Mouse (Mus musculus): ENCODE data around the gene Plekhf1. TPM values are rescaled to one million over a fixed set of nuclear protein-coding genes. Genes with fewer than 3 reads are reported as not detected.

Plekhf1 gene
- total RNA-seq (2021) = 1 to 10 TPM; 2.4 to 4.3 TPM

DNA sequence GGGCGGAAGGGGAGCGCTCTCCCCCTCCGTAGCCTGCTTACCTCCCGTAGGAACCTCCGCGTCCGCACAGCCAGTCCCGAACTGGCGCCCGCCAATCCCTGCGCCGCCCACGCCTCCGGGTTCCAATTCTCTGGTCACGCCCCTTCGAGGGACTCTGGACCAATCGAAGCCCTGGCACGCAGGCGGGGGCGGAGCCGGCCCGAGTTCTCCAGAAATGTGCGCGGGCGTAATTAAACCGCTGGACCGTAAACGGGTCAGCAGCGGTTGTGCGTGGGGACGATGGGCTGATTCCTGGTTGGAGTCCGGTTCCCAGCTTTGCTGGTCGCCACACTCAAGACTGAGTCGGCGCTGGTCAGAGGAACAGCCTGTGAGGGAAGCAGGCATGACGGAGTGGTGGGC is at the start of gene Plekhf1:
Gene Plekhf1 (minus strand): TSS at position 117 of the 399 bp plus-strand sequence.
- DNase-seq = peak; percentile 77 to 80

DNA sequence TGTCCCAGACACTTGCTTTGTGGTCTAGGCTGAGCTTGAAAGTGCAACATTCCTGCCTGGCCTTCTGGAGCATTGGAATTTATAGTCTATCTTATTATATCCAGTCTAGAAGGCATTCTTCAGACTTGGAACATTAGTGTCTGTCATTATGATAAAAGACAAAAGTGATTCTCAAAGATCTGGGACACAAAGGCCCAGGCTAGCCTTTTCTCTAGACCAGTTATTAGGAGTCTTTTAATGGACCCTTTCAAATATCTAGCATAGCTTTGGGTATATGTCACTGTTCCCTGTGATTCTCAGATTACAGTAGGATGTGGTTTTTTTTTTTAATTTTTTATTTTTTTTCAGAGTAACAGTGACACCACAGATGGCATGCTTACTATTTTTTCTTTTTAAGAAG is 44.7 kb upstream of the Plekhf1 start:
- no peak for DNase-seq

- DNase-seq = no peak
Observed at GRCm38 (mm10) chr7:38271859-38272258, 44.0 kb upstream of the Plekhf1 start.

- DNase-seq = no peak
Observed at GRCm38 (mm10) chr7:38271511-38271811, 43.6 kb upstream of the Plekhf1 start.

DNA sequence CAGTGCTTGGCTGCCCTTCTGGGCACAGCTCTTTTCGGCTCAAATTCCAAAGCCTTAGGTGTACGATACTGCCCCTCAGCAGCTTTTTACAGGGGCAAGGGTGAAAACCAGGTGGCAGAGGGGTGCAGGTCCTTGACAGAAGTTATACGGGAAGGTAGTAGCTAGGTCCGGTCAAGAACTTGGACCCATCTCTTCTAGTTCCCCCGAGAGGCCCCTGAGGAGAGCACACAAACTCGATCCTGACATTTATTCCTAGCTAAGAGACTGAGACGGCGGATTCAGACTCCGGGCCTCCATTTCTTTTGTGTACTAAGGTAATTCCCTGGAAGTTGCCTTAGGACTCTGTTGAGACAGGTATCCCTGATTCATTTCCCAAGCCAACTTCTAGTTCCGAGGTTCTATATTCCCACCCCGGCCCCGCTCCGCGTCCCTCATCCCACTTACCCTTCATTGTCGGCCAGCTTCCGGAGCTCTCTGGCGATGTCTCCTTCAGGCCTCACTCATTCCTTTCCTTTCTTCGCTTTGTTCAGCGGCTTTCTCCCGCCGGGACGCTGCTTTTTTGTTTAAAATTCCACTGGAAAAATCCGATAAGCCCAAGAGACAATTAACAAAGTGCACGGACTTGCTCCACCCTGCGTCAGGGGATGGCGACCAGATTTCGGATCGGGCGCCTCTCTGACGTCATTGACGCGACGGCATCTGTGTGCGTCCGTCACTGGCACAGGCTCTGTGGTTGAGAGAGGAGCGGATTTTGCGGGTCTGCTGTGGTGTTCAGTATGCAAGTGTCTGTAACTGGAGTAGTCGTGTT is 43.1 kb upstream of the Plekhf1 start, which contains the start of gene Pop4:
Gene Pop4 (minus strand): TSS at position 721 of the 808 bp plus-strand sequence.
- peak; percentile 91 to 92 for DNase-seq

- DNase-seq = no peak
Observed at GRCm38 (mm10) chr7:38267006-38267680, 39.3 kb upstream of the Plekhf1 start.

GRCm38 (mm10) chr7:38262406-38262805 is 34.6 kb upstream of the Plekhf1 start:
- no peak for DNase-seq

- no peak for DNase-seq
Observed at GRCm38 (mm10) chr7:38259631-38260030, 31.8 kb upstream of the Plekhf1 start.

GRCm38 (mm10) chr7:38253441-38253840 is 25.6 kb upstream of the Plekhf1 start:
- no peak for DNase-seq

DNA sequence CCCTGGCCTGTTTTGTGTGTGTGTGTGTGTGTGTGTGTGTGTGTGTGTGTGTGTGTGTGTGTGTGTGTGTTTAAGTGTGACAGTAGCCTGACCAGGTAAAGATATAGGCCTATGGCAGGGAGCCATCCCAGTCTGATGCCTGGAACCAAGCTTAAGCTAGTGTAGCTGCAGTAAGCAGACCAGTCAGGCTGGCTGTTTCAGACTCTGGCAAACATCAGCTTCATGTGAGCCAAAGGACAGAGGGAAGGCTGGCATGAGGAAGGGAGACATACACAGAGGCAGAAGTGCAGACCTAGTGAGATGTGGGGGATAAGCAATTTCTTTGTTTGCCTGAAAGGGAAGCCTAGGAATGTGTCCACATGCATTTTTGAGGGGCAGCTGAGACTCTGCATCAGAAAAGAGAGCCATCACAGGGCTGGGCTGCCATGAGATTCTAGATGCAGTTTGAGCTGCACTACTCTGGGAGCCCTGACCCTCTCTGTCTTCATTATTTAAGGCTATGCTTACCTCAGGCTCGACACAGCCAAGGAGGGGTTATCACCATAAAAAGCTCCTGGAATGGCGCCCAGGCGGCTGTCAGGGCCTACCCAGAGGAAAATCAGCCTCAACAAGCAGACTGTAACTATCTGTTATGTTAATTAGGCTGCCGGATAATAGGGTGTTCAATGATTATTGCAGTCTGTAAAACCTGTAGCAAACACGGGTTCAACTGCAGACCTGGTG is 23.8 kb upstream of the Plekhf1 start:
- no peak for DNase-seq

GRCm38 (mm10) chr7:38242417-38242816 is 14.6 kb upstream of the Plekhf1 start:
- DNase-seq = no peak

DNA sequence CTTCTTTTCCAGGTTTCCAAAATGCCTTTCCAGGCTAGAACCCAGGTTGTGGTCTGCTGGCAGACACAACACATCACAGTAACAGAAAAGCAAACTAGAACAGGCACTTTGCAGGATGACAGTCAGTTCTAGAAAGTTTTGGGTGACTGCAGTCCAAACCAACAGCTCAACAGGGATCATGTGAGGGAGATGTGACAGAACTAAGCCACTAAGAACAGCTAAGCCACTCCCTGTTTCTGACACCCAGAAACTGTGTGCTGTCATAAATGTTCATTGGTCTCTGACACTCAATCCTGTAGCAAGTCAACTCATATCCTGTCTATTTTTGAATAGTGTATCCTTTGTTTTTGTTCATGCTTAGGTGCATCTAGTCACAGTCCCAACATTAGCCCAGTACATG is 9.3 kb upstream of the Plekhf1 start:
- no peak for DNase-seq

DNA sequence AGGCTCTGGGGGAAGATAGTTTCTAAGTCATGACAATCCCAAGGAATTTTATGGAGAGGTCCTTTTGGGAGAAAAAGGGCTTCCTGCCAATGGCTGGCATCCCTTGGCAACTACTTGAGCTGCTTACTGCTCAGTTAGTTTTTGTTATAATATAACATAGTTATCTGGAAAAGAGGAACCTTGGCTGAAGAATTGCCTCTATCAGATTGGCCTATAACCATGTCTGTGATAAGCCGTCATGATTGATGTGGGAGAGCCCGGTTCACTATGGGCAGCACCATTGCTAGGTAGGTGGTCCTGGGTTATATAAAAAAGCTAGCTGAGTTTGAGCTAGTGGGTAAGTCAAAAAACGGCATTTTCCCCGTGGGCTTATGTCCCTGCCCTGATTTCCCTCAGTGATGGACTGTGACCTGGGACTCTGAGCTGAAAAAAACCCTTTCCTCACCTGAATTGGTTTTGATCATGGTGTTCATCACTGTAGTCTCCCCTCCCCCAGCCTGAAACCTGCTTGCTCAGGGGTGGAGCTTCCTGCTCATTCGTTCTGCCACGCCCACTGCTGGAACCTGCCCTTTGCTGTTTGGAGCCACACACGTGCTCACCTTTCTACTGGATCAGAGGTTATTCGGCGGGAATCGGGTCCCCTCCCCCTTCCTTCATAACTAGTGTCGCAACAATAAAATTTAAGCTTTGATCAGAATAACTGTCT is 8.7 kb upstream of the Plekhf1 start:
- no peak for DNase-seq

DNA sequence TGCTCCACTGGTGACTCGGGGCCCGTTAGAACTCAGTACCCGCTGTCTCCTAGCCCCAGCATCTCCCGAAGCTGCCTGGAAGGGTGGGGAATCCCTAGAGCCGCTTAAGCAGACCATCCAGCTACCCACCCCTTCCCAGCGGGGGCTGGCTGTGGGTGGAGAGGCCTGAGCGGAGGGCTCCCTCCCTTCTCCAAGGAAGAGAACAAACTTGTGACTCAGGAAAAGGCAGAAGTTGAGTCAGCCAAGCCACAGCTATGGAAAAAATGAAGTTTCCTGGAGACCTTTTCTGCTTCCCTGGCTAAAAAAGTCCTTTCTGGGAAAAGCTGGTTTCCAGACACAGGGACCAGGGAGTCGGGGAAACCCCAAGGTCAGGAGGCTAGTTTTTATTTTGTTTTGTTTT is 2.5 kb upstream of the Plekhf1 start:
- no peak for DNase-seq

DNA sequence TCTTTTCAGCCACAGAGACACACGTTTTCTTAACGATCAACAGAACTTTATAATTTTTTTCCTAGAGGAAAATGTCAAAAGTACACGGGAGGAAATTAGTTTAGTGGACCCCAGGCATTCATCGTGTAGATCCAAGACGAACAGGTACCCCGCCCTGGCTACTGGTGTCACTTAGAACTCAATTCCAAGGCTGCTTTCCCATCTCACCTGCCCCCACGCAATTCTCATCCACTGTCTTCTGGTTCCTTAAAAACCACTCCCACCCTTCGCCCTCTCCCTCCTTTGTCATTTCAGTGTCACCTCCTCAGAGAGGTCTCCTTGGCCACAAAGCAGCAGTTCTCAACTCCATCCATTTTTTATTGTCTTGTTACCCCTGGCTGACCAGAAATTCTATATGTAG is 513 bp upstream of the Plekhf1 start:
- DNase-seq = no peak

- peak; percentile 59 to 68 for DNase-seq
Observed at GRCm38 (mm10) chr7:38227181-38227899, 476 bp downstream of the Plekhf1 start.

DNA sequence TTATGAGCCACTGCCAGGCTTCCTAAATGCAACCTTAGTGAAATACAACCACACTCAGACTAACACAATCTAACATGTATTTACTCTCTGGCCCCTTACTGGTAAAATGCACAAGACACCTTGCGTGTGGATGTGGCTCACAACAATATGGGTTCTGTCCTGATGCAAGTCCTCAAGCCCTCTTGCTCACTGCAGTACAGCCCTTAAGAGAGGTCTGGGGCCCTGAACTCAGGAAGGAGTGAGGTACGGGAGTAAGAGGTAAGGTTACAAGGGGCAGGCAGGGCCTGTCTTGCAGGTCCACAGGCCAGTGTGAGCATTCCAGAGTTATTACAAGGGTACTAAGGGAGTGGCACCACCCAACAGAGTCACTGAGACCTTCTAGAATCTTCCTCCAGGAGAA is 1.6 kb downstream of the Plekhf1 start:
- no peak for DNase-seq

DNA sequence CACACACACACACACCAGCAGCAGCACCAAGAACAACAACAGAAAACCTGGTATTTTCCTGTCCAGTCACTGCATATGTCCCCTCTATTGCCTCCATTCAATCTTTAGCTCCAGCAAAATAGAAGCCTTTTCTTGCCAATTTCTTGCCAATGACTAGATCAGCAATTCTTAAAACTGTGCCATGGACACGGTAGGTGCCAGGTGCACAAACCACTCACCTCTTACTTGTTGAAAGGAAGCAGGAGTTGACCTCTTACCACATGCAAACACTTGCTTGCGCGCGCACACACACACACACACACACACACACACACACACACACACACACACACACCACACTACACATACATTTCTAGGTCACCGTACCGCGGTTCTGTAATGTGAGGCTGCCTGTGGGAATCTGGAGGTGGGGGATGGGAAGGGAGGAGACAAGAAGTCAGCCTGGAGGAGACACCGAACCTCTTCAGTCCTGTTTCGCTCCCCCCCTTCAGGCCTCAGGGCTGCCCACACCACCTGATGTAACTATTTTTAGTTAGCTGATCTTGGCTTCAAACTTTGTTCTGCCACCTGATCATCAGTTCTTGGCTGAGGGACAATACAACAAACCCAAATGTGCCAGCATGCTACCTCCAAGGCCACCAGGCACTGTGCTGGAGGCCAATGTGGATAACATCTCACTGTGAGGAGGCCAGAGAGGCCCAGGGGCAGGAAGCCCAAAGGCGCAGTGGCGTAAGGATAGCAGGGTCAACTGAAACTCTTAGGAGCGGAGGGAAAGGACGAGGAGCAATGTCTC is 3.0 kb downstream of the Plekhf1 start:
- DNase-seq = no peak

- no peak for DNase-seq
Observed at GRCm38 (mm10) chr7:38220866-38221265, 7.0 kb downstream of the Plekhf1 start.

- no peak for DNase-seq
Observed at GRCm38 (mm10) chr7:38219526-38219925, 8.3 kb downstream of the Plekhf1 start.
